Mouse (Mus musculus): ENCODE data around the gene Zfp354c. TPM values are rescaled to one million over a fixed set of nuclear protein-coding genes. Genes with fewer than 3 reads are reported as not detected.

Gene Zfp354c
- polyA plus RNA-seq, 1 experiment from 2014 or later: 21.1 TPM

DNA sequence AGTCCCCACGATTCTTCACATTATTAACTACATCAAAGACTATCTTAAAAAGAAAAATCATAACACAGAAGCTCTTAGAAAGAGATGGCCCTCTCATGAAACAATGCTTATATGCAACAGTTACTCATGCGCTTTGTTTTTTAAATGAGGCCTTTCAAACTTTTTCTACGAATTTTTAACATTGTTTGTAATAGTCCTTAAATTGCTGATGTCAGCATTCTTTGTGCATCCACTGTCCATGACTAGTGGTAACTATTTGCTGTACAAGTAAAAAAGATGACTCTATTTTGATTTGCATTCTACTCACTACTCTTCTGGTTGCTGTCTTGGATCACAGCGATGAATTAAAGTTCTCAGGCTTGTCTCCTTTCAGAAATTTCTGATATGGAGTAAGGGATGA lies 13.3 kb downstream of the Zfp354c start:
- no peak for TF ChIP-seq CTCF (IDR thresholded peaks at IDR 0.05)
- ATAC-seq (no peak), DNase-seq (ENCODE audit: low read depth, low spot score) (no peak)
- ChIA-PET POLR2A (interaction anchor here (0.7 kb wide), 1 partner anchor 59 kb away, joined by 3 read pairs; no protein-coding TSS in a partner anchor), CTCF (interaction anchor here (1.9 kb wide), 1 partner anchor 11 kb away, joined by 5 read pairs; no protein-coding TSS in a partner anchor)
- no peaks in the 10 kb centered on the region for H3K27me3 ChIP-seq
- in situ Hi-C loops (cut with MboI; ENCODE audit: low pct_unique_long_range_greater_than_20kb): no loop called here

DNA sequence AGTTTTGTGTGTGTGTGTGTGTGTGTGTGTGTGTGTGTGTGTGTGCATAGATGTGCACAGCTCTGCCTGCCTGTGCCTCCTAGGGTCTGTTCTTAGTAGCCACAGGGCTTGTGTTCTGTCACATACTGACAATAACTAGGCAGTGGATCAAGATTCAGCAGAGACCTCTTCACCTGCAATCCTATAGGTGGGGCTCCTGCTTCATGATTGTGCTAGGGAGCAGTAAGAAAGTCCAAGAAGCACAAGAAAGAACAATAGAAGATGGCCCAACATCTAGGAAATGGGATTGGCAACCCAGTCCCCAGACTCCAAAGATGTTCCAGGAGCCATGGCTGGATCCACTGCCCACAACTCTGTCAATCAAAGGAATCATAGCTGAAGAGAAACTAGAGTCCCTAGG lies 28.7 kb downstream of the Zfp354c start:
- no peak for TF ChIP-seq CTCF (IDR thresholded peaks at IDR 0.05)
- ATAC-seq (no peak), DNase-seq (ENCODE audit: low read depth, low spot score) (no peak)
- no peaks in the 10 kb centered on the region for H3K27me3 ChIP-seq
- POLR2A ChIA-PET: no interaction called here
- CTCF ChIA-PET: no interaction called here
- in situ Hi-C loops (cut with MboI; ENCODE audit: low pct_unique_long_range_greater_than_20kb): loop anchor here (25.0 kb wide), 1 partner anchor 238 kb away; the partner anchor contains the start of gene Olfr1375

DNA sequence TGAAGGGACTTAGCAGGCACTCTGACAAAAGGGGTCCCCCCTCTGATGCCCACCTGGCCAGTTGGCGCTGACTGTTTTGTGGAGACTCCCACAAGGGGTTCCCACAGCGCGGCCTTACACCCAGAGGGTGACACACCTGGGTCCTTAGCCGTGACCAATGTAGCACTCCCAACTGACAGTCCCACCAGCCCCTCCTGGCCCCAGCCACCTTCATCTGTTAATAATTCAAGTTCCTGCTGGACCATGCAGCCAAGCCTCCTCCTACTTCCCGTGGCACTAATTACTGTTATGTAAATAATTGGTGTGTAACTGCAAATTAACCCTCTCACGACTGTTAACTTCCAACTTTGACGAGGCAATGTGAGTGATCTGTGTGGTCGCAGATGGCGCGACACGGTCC lies 29.9 kb downstream of the Zfp354c start:
- DNase-seq (ENCODE audit: low read depth, low spot score): no peak
- in situ Hi-C loops (cut with MboI; ENCODE audit: low pct_unique_long_range_greater_than_20kb): loop anchor here (25.0 kb wide), 1 partner anchor 240 kb away; the partner anchor contains the start of gene Olfr1375
- POLR2A ChIA-PET: no interaction called here
- H3K27me3 ChIP-seq: no peaks in the 10 kb centered on the region
- no peak for ATAC-seq
- TF ChIP-seq CTCF (IDR thresholded peaks at IDR 0.05): no peak
- CTCF ChIA-PET: no interaction called here

DNA sequence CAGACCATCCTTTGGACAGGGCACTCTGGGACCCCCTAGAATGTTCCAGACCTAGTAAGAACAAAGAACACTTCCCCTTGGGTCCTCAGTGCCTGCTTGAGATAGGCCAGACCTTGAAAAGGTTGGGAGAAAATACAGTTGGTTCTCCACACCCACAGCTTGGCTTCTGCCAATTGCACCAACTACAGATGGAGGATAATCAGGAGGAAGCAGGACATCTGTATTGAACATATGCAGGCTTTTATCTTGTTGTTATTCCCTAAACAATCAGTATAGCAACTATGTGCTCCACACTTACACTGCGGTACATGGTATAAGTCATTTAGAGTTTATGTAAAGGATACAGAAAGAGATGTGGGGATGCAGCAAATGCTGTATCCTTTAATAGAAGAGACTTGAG lies 56.5 kb downstream of the Zfp354c start:
- no peak for ATAC-seq

DNA sequence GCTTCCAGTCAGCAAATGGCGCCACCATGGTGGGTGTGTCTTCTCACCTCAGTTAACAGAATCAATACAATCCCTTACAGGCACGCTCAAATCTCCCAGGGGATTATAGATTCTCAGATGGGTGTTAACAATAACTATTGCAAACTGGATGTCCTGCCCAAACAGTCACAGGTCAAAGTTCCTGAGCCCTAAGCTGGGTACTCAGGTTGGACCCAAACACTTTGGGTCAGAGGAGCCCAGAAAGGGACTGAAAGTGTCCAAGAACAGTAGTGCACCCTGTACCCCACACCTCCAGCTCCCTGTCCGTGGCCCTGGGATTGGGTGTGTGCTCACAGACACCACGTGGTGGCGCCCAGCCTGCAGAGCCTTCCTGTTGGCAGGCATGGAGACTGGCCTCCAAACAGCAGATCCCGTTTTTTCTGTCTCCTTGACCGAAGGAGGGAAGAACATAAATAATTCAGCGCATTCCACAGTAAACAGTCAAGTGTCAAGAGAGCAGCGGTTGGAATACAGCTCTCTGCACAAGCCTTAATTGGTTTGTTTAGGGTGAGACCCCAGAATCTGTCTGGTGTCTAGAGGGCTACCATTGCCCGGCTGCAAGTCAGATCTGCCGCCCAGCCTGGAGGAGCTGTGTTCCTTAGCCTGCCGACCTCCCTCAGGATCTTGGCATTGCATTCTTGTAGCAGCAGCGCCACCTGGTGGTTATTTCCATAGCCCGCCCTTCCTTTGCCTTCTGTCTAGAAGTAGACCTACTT lies 58.4 kb downstream of the Zfp354c start:
- TF ChIP-seq CTCF (IDR thresholded peaks at IDR 0.05): peak; percentile 94
- POLR2A ChIA-PET: no interaction called here
- CTCF ChIA-PET: interaction anchor here (0.9 to 2.2 kb wide), 16 partner anchors 10 to 406 kb away, joined by 3 to 7 read pairs (median 4); no protein-coding TSS in a partner anchor
- H3K27me3 ChIP-seq: no peaks in the 10 kb centered on the region
- in situ Hi-C loops (cut with MboI; ENCODE audit: low pct_unique_long_range_greater_than_20kb): loop anchor here (5.0 kb wide), 2 partner anchors 212 to 312 kb away; no protein-coding TSS in a partner anchor
- DNase-seq (ENCODE audit: low read depth, low spot score) (peak; percentile 43), ATAC-seq (peak; percentile 91)

More for the DNA sequence above, 56.5 kb downstream of the Zfp354c start:
- ChIA-PET POLR2A (no interaction called here), CTCF (interaction anchor here (2.2 kb wide), 1 partner anchor 331 kb away, joined by 7 read pairs; no protein-coding TSS in a partner anchor)
- TF ChIP-seq CTCF (IDR thresholded peaks at IDR 0.05): no peak
- H3K27me3 ChIP-seq: no peaks in the 10 kb centered on the region
- DNase-seq (ENCODE audit: low read depth, low spot score): no peak
- in situ Hi-C loops (cut with MboI; ENCODE audit: low pct_unique_long_range_greater_than_20kb): no loop called here

DNA sequence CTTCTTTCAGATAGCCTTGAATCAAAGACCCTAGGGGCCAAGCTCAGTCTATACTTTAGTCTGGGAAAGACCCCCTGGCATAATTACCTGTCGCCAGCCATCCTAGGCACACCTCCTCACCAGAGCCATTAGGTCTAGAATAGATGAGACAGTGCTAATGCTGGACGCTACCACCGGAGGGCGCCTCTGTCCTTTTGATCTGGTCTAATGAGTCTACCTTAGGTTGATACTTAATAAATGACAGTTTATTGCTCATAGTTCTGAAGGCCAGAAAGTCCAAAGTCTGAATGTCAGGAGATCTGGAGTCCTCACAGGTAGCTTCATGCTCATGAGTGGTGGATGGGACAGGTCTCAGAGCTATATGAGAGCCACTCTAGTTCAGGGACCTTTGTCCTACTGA lies 60.5 kb downstream of the Zfp354c start:
- CTCF ChIA-PET: interaction anchor here (1.0 kb wide), 1 partner anchor 12 kb away, joined by 3 read pairs; no protein-coding TSS in a partner anchor
- TF ChIP-seq CTCF (IDR thresholded peaks at IDR 0.05): peak; percentile 70
- no peak for ATAC-seq

DNA sequence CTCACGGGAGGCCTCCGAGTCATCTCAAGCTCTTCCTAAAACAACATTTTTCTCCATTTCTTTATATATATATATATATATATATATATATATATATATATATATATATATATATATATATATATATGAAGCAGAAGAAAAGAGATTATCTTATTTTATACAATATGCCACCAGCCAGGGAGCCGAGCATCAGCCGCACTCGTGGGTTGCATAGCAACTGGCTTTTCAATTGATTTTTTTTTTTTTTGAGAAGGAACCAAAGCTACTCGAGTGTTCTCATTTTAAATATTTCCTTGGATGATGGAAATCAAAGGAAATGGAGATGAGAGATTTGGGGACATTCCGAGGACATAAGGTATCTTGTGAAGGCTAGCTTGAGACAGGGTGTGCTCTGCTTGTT lies 61.1 kb downstream of the Zfp354c start:
- DNase-seq (ENCODE audit: low read depth, low spot score) (no peak), ATAC-seq (no peak)
- TF ChIP-seq CTCF (IDR thresholded peaks at IDR 0.05): no peak
- CTCF ChIA-PET: interaction anchor here (1.0 to 2.1 kb wide), 2 partner anchors 12 to 22 kb away, joined by 3 to 5 read pairs; no protein-coding TSS in a partner anchor
- in situ Hi-C loops (cut with MboI; ENCODE audit: low pct_unique_long_range_greater_than_20kb): loop anchor here (5.0 kb wide), 2 partner anchors 209 to 309 kb away; no protein-coding TSS in a partner anchor
- POLR2A ChIA-PET: interaction anchor here (0.6 kb wide), 1 partner anchor 149 kb away, joined by 4 read pairs; no protein-coding TSS in a partner anchor
- H3K27me3 ChIP-seq: no peaks in the 10 kb centered on the region

More for the DNA sequence above, 60.5 kb downstream of the Zfp354c start:
- H3K27me3 ChIP-seq: no peaks in the 10 kb centered on the region
- in situ Hi-C loops (cut with MboI; ENCODE audit: low pct_unique_long_range_greater_than_20kb): loop anchor here (5.0 kb wide), 2 partner anchors 210 to 310 kb away; no protein-coding TSS in a partner anchor
- POLR2A ChIA-PET: interaction anchor here (0.6 kb wide), 1 partner anchor 150 kb away, joined by 4 read pairs; no protein-coding TSS in a partner anchor
- DNase-seq (ENCODE audit: low read depth, low spot score): no peak

Other genes with a start within 250 kb of the Zfp354c start
- gene Adamts2, start 225.6 kb downstream of the Zfp354c start, polyA plus RNA-seq (2021): 1.7 TPM
- gene Zfp879, start 13.8 kb upstream of the Zfp354c start, polyA plus RNA-seq (2021): 4.0 TPM
- not detected for gene Grm6, start 23.0 kb upstream of the Zfp354c start, polyA plus RNA-seq (2021)
- gene Zfp454, start 59.9 kb upstream of the Zfp354c start, polyA plus RNA-seq (2021): 3.9 TPM
- gene Zfp2, start 88.4 kb upstream of the Zfp354c start, polyA plus RNA-seq (2021): 10.7 TPM
- 2.0 TPM for gene Zfp354b, start 103.9 kb upstream of the Zfp354c start, polyA plus RNA-seq (2021)
- not detected for gene 4933414I15Rik, start 116.0 kb upstream of the Zfp354c start, polyA plus RNA-seq (2021)
- gene Prop1, start 126.0 kb upstream of the Zfp354c start, polyA plus RNA-seq (2021): not detected
- gene Olfr1378, start 138.8 kb upstream of the Zfp354c start, polyA plus RNA-seq (2021): not detected
- not detected for gene Olfr1377, start 154.2 kb upstream of the Zfp354c start, polyA plus RNA-seq (2021)
- not detected for gene Olfr51, start 175.9 kb upstream of the Zfp354c start, polyA plus RNA-seq (2021)
- not detected for gene Olfr54, start 186.5 kb upstream of the Zfp354c start, polyA plus RNA-seq (2021)
- not detected for gene Olfr1375, start 220.4 kb upstream of the Zfp354c start, polyA plus RNA-seq (2021)
- 9.1 TPM for gene Zfp354a, start 231.5 kb upstream of the Zfp354c start, polyA plus RNA-seq (2021)

Measured in Patski (cell line).